Mouse (Mus musculus): ENCODE results near the gene Cox8b. TPM values are rescaled to one million over a fixed set of nuclear protein-coding genes. Genes with fewer than 3 reads are reported as not detected.
"Not testable (repeated sequence)": the region's sequence is repeated elsewhere in the genome, so short reads cannot be mapped to it uniquely, and the experiment has no call there.

Gene Cox8b
- polyA plus RNA-seq, 1 experiment from 2014 or later = not detected

DNA sequence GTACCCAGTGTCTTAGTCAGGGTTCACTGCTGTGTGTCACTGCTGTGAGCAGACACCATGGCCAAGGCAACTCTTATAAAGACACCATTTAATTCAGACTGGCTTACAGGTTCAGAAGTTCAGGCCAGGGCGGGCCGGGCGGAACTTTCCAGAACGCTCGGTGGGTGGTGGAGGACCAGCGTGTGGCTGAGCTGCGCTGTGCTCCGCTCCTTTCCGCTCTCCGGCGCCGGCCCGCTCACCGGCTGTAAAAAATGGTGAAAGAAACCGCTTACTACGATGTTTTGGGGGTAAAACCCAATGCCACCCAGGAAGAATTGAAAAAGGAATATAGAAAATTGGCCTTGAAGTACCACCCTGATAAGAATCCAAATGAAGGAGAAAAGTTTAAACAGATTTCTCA, 9.6 kb downstream of the Cox8b start:
- peaks cover 61% of the 10 kb centered on the region for H3K36me3 ChIP-seq (ENCODE audit: control insufficient read depth, insufficient read depth, low read length)
- not testable (repeated sequence) for H3K27me3 ChIP-seq (ENCODE audit: control insufficient read depth, insufficient read depth, low read length); H3K4me2 ChIP-seq (ENCODE audit: low read depth, low read length); H3K9me3 ChIP-seq (ENCODE audit: control insufficient read depth, low read length); H3K27ac ChIP-seq (ENCODE audit: low read depth, low read length); ATAC-seq (ENCODE audit: low read depth); H3K4me3 ChIP-seq (ENCODE audit: low read depth, low read length); H3K4me1 ChIP-seq (ENCODE audit: control insufficient read depth, insufficient read depth, low read length); H3K9ac ChIP-seq (replicated peaks; ENCODE audit: low read depth, low read length)
- WGBS = 97% methylated on average over 16 of the region's 16 CpGs

DNA sequence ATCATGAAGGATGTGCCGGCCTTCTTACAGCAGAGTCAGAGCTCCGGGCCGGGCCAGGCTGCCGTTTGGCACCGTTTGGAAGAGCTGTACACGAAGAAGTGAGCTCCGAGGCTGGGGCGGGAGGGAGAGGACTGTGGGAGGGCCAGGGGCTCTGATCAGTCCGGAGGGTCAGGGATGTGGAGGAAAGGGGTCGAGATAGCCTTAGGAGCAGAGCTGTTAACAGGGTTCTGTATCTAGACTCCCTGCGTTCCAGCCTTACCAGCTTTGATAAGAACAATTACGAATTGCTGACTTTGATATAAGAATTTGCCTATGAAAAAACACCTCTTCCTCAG, 17.8 kb downstream of the Cox8b start:
- under 1% methylated on average over 12 of the region's 12 CpGs for WGBS
- Histone ChIP-seq H3K27me3 (ENCODE audit: control insufficient read depth, insufficient read depth, low read length) (no peaks in the 10 kb centered on the region), H3K9ac (replicated peaks; ENCODE audit: low read depth, low read length) (peak overlapping the region; percentile 88), H3K4me3 (ENCODE audit: low read depth, low read length) (peak overlapping the region; percentile 92), H3K36me3 (ENCODE audit: control insufficient read depth, insufficient read depth, low read length) (peaks cover 15% of the 10 kb centered on the region), H3K4me1 (ENCODE audit: control insufficient read depth, insufficient read depth, low read length) (peaks cover 4% of the 10 kb centered on the region; the same call in 1 of the 2 replicates), H3K4me2 (ENCODE audit: low read depth, low read length) (peak overlapping the region; percentile 70), H3K9me3 (ENCODE audit: control insufficient read depth, low read length) (no peaks in the 10 kb centered on the region), H3K27ac (ENCODE audit: low read depth, low read length) (peak overlapping the region; percentile 82)
- ATAC-seq (ENCODE audit: low read depth) = peak; percentile 47; the same call in 1 of the 2 replicates

DNA sequence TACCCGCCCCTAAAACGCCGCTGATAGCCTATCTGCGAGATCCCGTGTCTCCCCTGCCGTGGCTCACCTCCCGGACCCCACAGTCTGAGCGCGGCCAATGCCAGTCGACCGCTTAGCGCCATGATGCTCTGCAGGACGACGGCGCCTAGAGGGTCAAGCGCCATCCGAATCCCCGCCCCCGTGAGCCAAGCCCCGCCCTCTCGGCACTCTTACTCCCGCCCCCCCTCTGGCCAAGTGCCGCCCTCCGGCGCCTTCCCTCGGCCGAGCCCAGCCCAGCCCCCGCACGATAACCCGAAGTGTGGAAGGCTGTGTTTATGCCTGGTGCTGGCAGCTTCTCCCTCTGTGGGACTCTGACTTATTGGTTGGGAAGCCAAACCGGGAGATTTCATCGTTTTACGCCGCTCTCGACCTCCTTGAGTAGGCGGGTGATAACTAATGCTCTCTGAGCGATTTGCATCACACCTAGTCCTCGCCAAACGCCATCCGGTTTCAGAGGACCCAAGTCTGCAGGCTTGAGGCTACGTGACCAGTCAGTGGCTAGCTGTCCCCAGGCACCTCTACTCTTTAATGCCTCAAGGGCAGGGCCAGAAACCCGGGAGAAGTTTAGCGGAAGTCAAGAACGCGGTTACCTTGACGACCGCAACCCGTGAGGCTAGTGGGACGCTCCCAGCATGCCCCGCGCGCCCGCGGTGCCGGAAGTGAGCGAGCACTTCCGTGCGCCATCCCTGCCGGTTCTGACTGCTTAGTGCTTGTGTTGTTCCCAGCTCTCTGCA, 18.4 kb downstream of the Cox8b start, which contains the start of the genes Psmd13 and Sirt3:
Gene Psmd13 (plus strand): TSS at position 273 of the 773 bp plus-strand sequence.
Gene Sirt3 (minus strand): TSS at position 614 of the 773 bp plus-strand sequence.
- peak within 1 kb of the TSS; percentile 88 for H3K9ac ChIP-seq (replicated peaks; ENCODE audit: low read depth, low read length)
- no peaks in the 10 kb centered on the region for H3K27me3 ChIP-seq (ENCODE audit: control insufficient read depth, insufficient read depth, low read length)
- H3K4me3 ChIP-seq (ENCODE audit: low read depth, low read length) = peak within 1 kb of the TSS; percentile 92
- peaks cover 19% of the 10 kb centered on the region for H3K36me3 ChIP-seq (ENCODE audit: control insufficient read depth, insufficient read depth, low read length)
- H3K27ac ChIP-seq (ENCODE audit: low read depth, low read length) = peak within 1 kb of the TSS; percentile 82
- peak; percentile 98 for ATAC-seq (ENCODE audit: low read depth)
- under 1% methylated on average over 51 of the region's 59 CpGs for WGBS
- H3K9me3 ChIP-seq (ENCODE audit: control insufficient read depth, low read length) = no peaks in the 10 kb centered on the region
- H3K4me2 ChIP-seq (ENCODE audit: low read depth, low read length) = peak within 1 kb of the TSS; percentile 70
- peaks cover 4% of the 10 kb centered on the region; the same call in 1 of the 2 replicates for H3K4me1 ChIP-seq (ENCODE audit: control insufficient read depth, insufficient read depth, low read length)

DNA sequence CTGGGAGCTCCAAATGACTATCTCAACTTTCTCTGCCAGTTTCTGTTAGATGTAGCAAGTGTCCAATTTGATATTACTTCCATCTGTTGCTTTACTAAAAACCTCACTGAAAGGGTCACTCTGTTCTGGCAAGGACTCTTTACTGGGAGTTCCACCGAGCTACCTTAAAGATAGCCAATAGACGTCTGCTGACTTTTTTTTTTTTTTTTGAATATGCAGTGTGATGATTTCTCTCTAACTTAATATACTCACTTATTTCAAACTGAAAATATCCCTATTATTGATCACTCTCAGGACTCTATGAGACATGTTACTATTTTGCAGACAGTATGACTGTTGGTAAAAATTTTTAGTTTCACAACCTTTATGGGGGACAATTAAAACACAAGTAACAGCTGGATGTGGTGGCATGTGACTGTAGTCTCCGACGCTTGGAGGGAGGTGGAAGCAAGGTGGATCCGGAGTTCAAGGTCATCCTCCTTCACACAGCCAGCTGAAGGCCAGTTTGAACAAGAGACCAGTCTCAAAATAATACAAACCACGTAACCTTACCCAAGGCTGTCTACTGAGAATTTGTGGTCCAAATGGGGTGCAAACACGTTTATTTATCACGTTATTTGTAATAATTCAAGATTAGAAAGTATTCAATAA, 19.3 kb downstream of the Cox8b start:
- Histone ChIP-seq H3K27ac (ENCODE audit: low read depth, low read length) (no peak overlapping the region), H3K4me3 (ENCODE audit: low read depth, low read length) (peak overlapping the region; percentile 92), H3K4me1 (ENCODE audit: control insufficient read depth, insufficient read depth, low read length) (peaks cover 4% of the 10 kb centered on the region; the same call in 1 of the 2 replicates), H3K9ac (replicated peaks; ENCODE audit: low read depth, low read length) (peak overlapping the region; percentile 88), H3K4me2 (ENCODE audit: low read depth, low read length) (peak overlapping the region; percentile 70), H3K9me3 (ENCODE audit: control insufficient read depth, low read length) (no peaks in the 10 kb centered on the region), H3K27me3 (ENCODE audit: control insufficient read depth, insufficient read depth, low read length) (no peaks in the 10 kb centered on the region), H3K36me3 (ENCODE audit: control insufficient read depth, insufficient read depth, low read length) (peaks cover 18% of the 10 kb centered on the region)
- no peak for ATAC-seq (ENCODE audit: low read depth)
- WGBS = 27% methylated on average over 8 of the region's 8 CpGs

DNA sequence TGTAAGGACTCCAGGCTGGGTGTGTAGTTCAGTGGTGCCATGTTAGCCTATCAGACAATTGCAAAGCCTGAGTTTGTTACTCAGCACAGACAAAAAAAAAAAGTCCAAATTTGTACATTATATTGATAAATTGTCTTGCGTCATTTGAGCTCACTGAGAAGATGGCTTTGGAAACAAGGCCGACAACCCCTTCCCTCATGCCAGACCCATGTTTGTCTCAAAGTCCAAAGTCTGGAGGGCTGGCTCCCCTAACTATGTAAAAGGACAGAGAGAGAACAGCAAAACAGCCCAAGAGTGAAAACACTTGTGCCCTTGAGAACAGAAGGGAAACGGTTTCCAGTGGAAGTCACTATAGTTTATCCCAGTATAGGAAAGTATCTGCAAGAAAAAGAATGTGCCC, 19.8 kb downstream of the Cox8b start:
- H3K9ac ChIP-seq (replicated peaks; ENCODE audit: low read depth, low read length) = no peak overlapping the region
- H3K4me1 ChIP-seq (ENCODE audit: control insufficient read depth, insufficient read depth, low read length) = peaks cover 4% of the 10 kb centered on the region; the same call in 1 of the 2 replicates
- H3K4me2 ChIP-seq (ENCODE audit: low read depth, low read length) = no peak overlapping the region
- H3K36me3 ChIP-seq (ENCODE audit: control insufficient read depth, insufficient read depth, low read length) = peaks cover 17% of the 10 kb centered on the region; the same call in 1 of the 2 replicates
- 89% methylated on average over 3 of the region's 3 CpGs for WGBS
- no peaks in the 10 kb centered on the region for H3K9me3 ChIP-seq (ENCODE audit: control insufficient read depth, low read length)
- no peak for ATAC-seq (ENCODE audit: low read depth)
- H3K27me3 ChIP-seq (ENCODE audit: control insufficient read depth, insufficient read depth, low read length) = no peaks in the 10 kb centered on the region
- H3K4me3 ChIP-seq (ENCODE audit: low read depth, low read length) = no peak overlapping the region
- no peak overlapping the region for H3K27ac ChIP-seq (ENCODE audit: low read depth, low read length)

DNA sequence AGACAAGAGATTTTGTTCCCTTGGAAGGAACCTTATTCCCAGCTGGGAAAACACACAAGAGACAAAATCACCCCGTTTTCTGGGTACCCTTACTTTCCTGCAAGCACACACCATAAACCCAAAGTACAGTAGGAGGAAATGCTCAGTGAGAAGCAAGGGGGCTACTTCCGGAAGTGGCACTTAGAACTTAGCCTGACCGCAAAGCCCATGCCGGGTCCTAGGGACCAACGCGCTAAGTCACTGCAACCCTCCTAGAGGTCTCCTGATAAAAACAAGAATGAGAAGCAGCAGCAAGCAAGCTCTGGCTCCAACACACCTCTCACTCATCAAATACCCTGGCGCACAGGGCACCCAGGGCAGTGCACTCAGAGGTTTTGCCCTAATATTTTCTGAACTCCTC, 20.9 kb downstream of the Cox8b start:
- Histone ChIP-seq H3K36me3 (ENCODE audit: control insufficient read depth, insufficient read depth, low read length) (peaks cover 20% of the 10 kb centered on the region), H3K27me3 (ENCODE audit: control insufficient read depth, insufficient read depth, low read length) (no peaks in the 10 kb centered on the region), H3K4me1 (ENCODE audit: control insufficient read depth, insufficient read depth, low read length) (peaks cover 4% of the 10 kb centered on the region; the same call in 1 of the 2 replicates), H3K9me3 (ENCODE audit: control insufficient read depth, low read length) (no peaks in the 10 kb centered on the region), H3K4me3 (ENCODE audit: low read depth, low read length) (no peak overlapping the region), H3K27ac (ENCODE audit: low read depth, low read length) (no peak overlapping the region), H3K4me2 (ENCODE audit: low read depth, low read length) (no peak overlapping the region), H3K9ac (replicated peaks; ENCODE audit: low read depth, low read length) (no peak overlapping the region)
- no peak for ATAC-seq (ENCODE audit: low read depth)
- 89% methylated on average over 7 of the region's 7 CpGs for WGBS

DNA sequence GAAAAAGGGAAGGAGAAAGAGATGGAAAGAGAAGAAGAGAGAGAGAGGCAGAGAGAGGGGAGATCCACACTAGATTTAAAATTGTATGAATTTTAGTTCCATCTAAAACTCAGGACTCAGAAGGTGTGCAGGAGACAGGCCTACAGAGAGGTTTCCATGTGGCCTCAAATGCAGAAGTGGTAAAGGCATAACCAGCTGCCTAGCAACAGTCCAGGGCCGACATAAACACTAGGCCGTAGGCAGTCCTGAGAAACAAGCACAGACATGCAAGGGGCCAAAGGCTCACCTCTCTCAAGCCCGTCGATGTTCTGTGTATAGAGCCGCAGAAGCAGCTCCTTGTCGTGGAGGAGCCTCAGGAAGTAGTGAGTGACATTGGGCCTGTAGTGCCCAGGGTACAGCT, 22.9 kb downstream of the Cox8b start:
- Histone ChIP-seq H3K4me1 (ENCODE audit: control insufficient read depth, insufficient read depth, low read length) (no peaks in the 10 kb centered on the region; the same call in 1 of the 2 replicates), H3K27ac (ENCODE audit: low read depth, low read length) (no peak overlapping the region), H3K27me3 (ENCODE audit: control insufficient read depth, insufficient read depth, low read length) (no peaks in the 10 kb centered on the region), H3K9me3 (ENCODE audit: control insufficient read depth, low read length) (no peaks in the 10 kb centered on the region), H3K4me3 (ENCODE audit: low read depth, low read length) (no peak overlapping the region), H3K9ac (replicated peaks; ENCODE audit: low read depth, low read length) (no peak overlapping the region), H3K4me2 (ENCODE audit: low read depth, low read length) (no peak overlapping the region), H3K36me3 (ENCODE audit: control insufficient read depth, insufficient read depth, low read length) (peaks cover 20% of the 10 kb centered on the region)
- no peak for ATAC-seq (ENCODE audit: low read depth)
- WGBS = 92% methylated on average over 6 of the region's 6 CpGs

DNA sequence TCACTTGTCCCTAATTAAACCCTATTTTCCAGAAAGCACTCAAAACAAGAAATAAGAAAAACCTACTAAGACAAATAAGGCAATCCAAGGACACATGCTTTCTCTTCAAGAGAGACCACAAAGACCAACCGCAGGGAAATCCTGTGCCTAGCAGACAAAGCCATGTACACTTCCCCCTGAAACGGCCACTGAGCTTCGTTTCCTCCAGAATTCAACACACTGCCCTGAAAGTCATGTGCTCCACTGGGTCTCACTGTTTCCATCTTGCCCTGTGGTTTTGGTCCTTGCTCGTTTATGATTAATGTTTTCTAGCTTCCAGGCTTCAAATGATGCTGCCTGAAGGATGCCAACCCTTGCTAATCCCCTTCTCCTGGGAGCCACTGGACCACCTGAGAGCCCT, 26.0 kb downstream of the Cox8b start:
- Histone ChIP-seq H3K4me1 (ENCODE audit: control insufficient read depth, insufficient read depth, low read length) (no peaks in the 10 kb centered on the region), H3K9me3 (ENCODE audit: control insufficient read depth, low read length) (no peaks in the 10 kb centered on the region), H3K36me3 (ENCODE audit: control insufficient read depth, insufficient read depth, low read length) (peaks cover 20% of the 10 kb centered on the region), H3K27ac (ENCODE audit: low read depth, low read length) (no peak overlapping the region), H3K27me3 (ENCODE audit: control insufficient read depth, insufficient read depth, low read length) (no peaks in the 10 kb centered on the region), H3K4me3 (ENCODE audit: low read depth, low read length) (no peak overlapping the region), H3K9ac (replicated peaks; ENCODE audit: low read depth, low read length) (no peak overlapping the region), H3K4me2 (ENCODE audit: low read depth, low read length) (no peak overlapping the region)
- 83% methylated on average over 4 of the region's 4 CpGs for WGBS
- no peak for ATAC-seq (ENCODE audit: low read depth)

DNA sequence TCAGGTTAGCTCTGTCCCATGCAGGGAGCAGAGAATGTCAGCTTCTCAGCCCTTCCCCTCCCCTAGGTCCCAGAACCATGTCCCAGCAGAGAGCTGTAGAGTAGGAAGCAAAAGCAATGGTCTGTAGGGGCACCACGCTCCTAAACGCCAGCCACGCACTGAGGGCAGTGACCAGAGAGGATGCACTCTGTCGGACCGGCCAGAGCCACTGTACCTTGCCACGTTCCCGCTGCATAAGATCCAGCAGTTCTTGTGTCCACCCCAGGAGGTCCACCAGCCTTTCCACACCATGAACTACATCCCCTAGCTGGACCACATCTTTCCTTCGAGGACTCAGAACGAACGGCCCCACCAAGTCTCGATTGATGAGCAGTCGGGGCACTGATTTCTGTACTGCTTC, 35.5 kb downstream of the Cox8b start:
- Histone ChIP-seq H3K36me3 (ENCODE audit: control insufficient read depth, insufficient read depth, low read length) (peaks cover 44% of the 10 kb centered on the region), H3K4me1 (ENCODE audit: control insufficient read depth, insufficient read depth, low read length) (no peaks in the 10 kb centered on the region), H3K27me3 (ENCODE audit: control insufficient read depth, insufficient read depth, low read length) (no peaks in the 10 kb centered on the region), H3K9ac (replicated peaks; ENCODE audit: low read depth, low read length) (no peak overlapping the region), H3K4me3 (ENCODE audit: low read depth, low read length) (no peak overlapping the region), H3K27ac (ENCODE audit: low read depth, low read length) (no peak overlapping the region), H3K4me2 (ENCODE audit: low read depth, low read length) (no peak overlapping the region), H3K9me3 (ENCODE audit: control insufficient read depth, low read length) (no peaks in the 10 kb centered on the region)
- no peak for ATAC-seq (ENCODE audit: low read depth)
- 89% methylated on average over 12 of the region's 12 CpGs for WGBS
